Mouse (Mus musculus): Measurements from ENCODE around the gene Lrsam1. TPM values are rescaled to one million over a fixed set of nuclear protein-coding genes. Genes with fewer than 3 reads are reported as not detected.

Gene Lrsam1
- total and polyA plus RNA-seq, 3 experiments, result 5.0 to 12.8 (median 9.5) TPM

DNA sequence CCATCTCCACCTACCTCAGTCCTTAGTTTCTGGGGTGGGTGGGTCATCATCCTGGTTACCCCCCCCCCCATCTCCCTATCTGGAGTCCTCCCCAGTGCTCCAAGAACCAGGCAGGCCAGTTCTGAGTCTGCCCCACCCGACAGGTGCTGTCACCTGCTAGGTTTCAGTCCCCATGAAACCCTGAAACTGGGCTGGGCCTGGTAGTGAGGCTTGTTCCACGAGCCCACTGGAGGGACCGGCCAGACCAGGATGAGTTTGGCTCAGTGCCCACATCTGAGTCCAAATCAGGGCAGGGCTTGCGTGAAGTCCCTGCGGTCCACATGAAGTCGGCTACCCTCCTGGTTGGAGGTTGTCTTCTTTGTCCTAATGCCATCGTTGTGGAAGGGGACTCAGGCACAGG, 62.4 kb downstream of the Lrsam1 start:
- H3K27me3 ChIP-seq (ENCODE audit: insufficient read depth, low read length), result peaks cover 51% of the 10 kb centered on the region
- no peak for ATAC-seq (ENCODE audit: extremely low read depth, insufficient number of reproducible peaks, low FRiP score, poor library complexity, severe bottlenecking)

GRCm38 (mm10) chr2:32896507-32897147, 64.8 kb downstream of the Lrsam1 start:
- H3K9me3 ChIP-seq (replicated peaks), result peaks cover 4% of the 10 kb centered on the region; the same call in 1 of the 2 replicates
- DNase-seq (ENCODE audit: low spot score) (no peak), ATAC-seq (ENCODE audit: extremely low read depth, insufficient number of reproducible peaks, low FRiP score, poor library complexity, severe bottlenecking) (no peak)
- peaks cover 37% of the 10 kb centered on the region for H3K27me3 ChIP-seq (ENCODE audit: insufficient read depth, low read length)
- H3K4me3 ChIP-seq (ENCODE audit: low read depth, low read length), result no peak overlapping the region
- peaks cover 51% of the 10 kb centered on the region for H3K4me1 ChIP-seq (ENCODE audit: insufficient read depth, low read depth, low read length)
- no peaks in the 10 kb centered on the region for H3K36me3 ChIP-seq (replicated peaks)
- TF ChIP-seq TAL1 (conservative IDR thresholded peaks at IDR 0.05; ENCODE audit: low read depth, low read length) (no peak), GATA2 (IDR thresholded peaks at IDR 0.05; ENCODE audit: borderline replicate concordance, low read depth, low read length) (no peak), POLR2AphosphoS5 (IDR thresholded peaks at IDR 0.05; ENCODE audit: insufficient replicate concordance, low read depth, low read length) (no peak), GATA1 (IDR thresholded peaks at IDR 0.05; ENCODE audit: borderline replicate concordance, low read length) (no peak), CTCF (IDR thresholded peaks at IDR 0.05; ENCODE audit: low read depth, low read length) (no peak)

More for the DNA sequence above, 62.4 kb downstream of the Lrsam1 start:
- TF ChIP-seq GATA2 (IDR thresholded peaks at IDR 0.05; ENCODE audit: borderline replicate concordance, low read depth, low read length) (no peak), TAL1 (conservative IDR thresholded peaks at IDR 0.05; ENCODE audit: low read depth, low read length) (no peak), GATA1 (IDR thresholded peaks at IDR 0.05; ENCODE audit: borderline replicate concordance, low read length) (no peak), POLR2AphosphoS5 (IDR thresholded peaks at IDR 0.05; ENCODE audit: insufficient replicate concordance, low read depth, low read length) (no peak), CTCF (IDR thresholded peaks at IDR 0.05; ENCODE audit: low read depth, low read length) (no peak)
- no peaks in the 10 kb centered on the region for H3K36me3 ChIP-seq (replicated peaks)
- no peak for DNase-seq (ENCODE audit: low spot score)
- H3K4me3 ChIP-seq (ENCODE audit: low read depth, low read length), result no peak overlapping the region
- peaks cover 29% of the 10 kb centered on the region for H3K4me1 ChIP-seq (ENCODE audit: insufficient read depth, low read depth, low read length)
- peaks cover 4% of the 10 kb centered on the region; the same call in 1 of the 2 replicates for H3K9me3 ChIP-seq (replicated peaks)

- no peak overlapping the region for H3K4me3 ChIP-seq (ENCODE audit: low read depth, low read length)
- DNase-seq (ENCODE audit: low spot score), result no peak
- ATAC-seq (ENCODE audit: extremely low read depth, insufficient number of reproducible peaks, low FRiP score, poor library complexity, severe bottlenecking), result no peak
- peaks cover 4% of the 10 kb centered on the region; the same call in 1 of the 2 replicates for H3K9me3 ChIP-seq (replicated peaks)
- H3K27me3 ChIP-seq (ENCODE audit: insufficient read depth, low read length), result peaks cover 30% of the 10 kb centered on the region
- peaks cover 59% of the 10 kb centered on the region for H3K4me1 ChIP-seq (ENCODE audit: insufficient read depth, low read depth, low read length)
- H3K36me3 ChIP-seq (replicated peaks), result no peaks in the 10 kb centered on the region
- TF ChIP-seq POLR2AphosphoS5 (IDR thresholded peaks at IDR 0.05; ENCODE audit: insufficient replicate concordance, low read depth, low read length), result no peak
Measured at GRCm38 (mm10) chr2:32895606-32896106, 65.8 kb downstream of the Lrsam1 start.

DNA sequence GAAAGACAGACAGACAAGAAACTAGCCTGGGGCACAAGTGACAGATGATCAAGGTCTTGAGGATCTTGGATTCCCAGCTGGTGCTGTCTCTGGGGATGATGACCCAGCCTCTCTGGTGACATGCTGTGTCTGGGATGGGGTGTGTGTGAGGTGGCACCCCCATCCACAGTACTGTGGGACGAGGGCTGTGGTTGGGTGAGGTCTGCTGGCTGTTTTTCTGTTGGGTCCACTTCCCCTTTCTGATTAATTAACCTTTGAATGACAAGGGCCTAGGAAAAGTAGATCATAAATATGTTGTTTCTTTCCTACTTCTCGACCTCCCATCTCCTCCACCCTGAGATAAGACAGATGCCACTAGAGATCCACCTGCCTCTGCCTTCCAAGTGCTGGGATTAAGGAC, 67.3 kb downstream of the Lrsam1 start:
- peaks cover 20% of the 10 kb centered on the region for H3K27me3 ChIP-seq (ENCODE audit: insufficient read depth, low read length)

GRCm38 (mm10) chr2:32892490-32892889, 68.9 kb downstream of the Lrsam1 start:
- ATAC-seq (ENCODE audit: extremely low read depth, insufficient number of reproducible peaks, low FRiP score, poor library complexity, severe bottlenecking) (peak; percentile 51), DNase-seq (ENCODE audit: low spot score) (no peak)
- no peak overlapping the region; the same call in 1 of the 2 replicates for H3K4me3 ChIP-seq (ENCODE audit: low read depth, low read length)
- peaks cover 4% of the 10 kb centered on the region; the same call in 1 of the 2 replicates for H3K9me3 ChIP-seq (replicated peaks)
- no peaks in the 10 kb centered on the region for H3K36me3 ChIP-seq (replicated peaks)
- H3K4me1 ChIP-seq (ENCODE audit: insufficient read depth, low read depth, low read length), result peaks cover 63% of the 10 kb centered on the region
- TF ChIP-seq TAL1 (conservative IDR thresholded peaks at IDR 0.05; ENCODE audit: low read depth, low read length) (no peak; the same call in 1 of the 2 replicates), GATA1 (IDR thresholded peaks at IDR 0.05; ENCODE audit: borderline replicate concordance, low read length) (no peak), GATA2 (IDR thresholded peaks at IDR 0.05; ENCODE audit: borderline replicate concordance, low read depth, low read length) (no peak), POLR2AphosphoS5 (IDR thresholded peaks at IDR 0.05; ENCODE audit: insufficient replicate concordance, low read depth, low read length) (no peak), CTCF (IDR thresholded peaks at IDR 0.05; ENCODE audit: low read depth, low read length) (no peak)
- peaks cover 23% of the 10 kb centered on the region for H3K27me3 ChIP-seq (ENCODE audit: insufficient read depth, low read length)

More for the DNA sequence above, 67.3 kb downstream of the Lrsam1 start:
- peak; percentile 66 for DNase-seq (ENCODE audit: low spot score)
- H3K9me3 ChIP-seq (replicated peaks), result peaks cover 4% of the 10 kb centered on the region; the same call in 1 of the 2 replicates
- H3K36me3 ChIP-seq (replicated peaks), result no peaks in the 10 kb centered on the region
- H3K4me1 ChIP-seq (ENCODE audit: insufficient read depth, low read depth, low read length), result peaks cover 59% of the 10 kb centered on the region
- peak overlapping the region; percentile 39; the same call in 1 of the 2 replicates for H3K4me3 ChIP-seq (ENCODE audit: low read depth, low read length)
- no peak for TF ChIP-seq GATA2 (IDR thresholded peaks at IDR 0.05; ENCODE audit: borderline replicate concordance, low read depth, low read length)
- no peak for TF ChIP-seq GATA1 (IDR thresholded peaks at IDR 0.05; ENCODE audit: borderline replicate concordance, low read length)
- no peak for TF ChIP-seq TAL1 (conservative IDR thresholded peaks at IDR 0.05; ENCODE audit: low read depth, low read length)
- no peak for TF ChIP-seq POLR2AphosphoS5 (IDR thresholded peaks at IDR 0.05; ENCODE audit: insufficient replicate concordance, low read depth, low read length)
- no peak for TF ChIP-seq CTCF (IDR thresholded peaks at IDR 0.05; ENCODE audit: low read depth, low read length)
- peak; percentile 60; the same call in 1 of the 2 replicates for ATAC-seq (ENCODE audit: extremely low read depth, insufficient number of reproducible peaks, low FRiP score, poor library complexity, severe bottlenecking)

DNA sequence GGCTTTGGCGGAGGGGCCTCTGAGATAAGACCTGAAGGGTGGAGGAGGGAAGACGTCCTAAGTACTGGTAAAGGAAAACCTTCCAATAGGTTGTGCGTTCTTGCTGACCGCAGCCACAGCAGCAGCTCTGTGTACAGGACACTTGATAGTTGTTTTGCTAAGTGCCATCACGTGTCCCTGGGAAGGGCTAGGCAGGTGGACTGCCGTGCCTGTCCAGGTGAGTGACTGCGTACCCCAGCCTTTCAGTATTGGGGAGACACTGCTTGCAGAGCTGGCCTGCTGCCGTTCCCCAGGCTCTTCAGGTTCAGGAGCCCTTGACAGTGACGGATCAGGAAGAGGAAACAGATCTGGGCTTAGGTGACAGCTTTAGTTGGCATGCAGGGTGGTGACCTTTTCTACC, 70.1 kb downstream of the Lrsam1 start:
- ATAC-seq (ENCODE audit: extremely low read depth, insufficient number of reproducible peaks, low FRiP score, poor library complexity, severe bottlenecking) (no peak), DNase-seq (ENCODE audit: low spot score) (no peak)
- H3K27me3 ChIP-seq (ENCODE audit: insufficient read depth, low read length), result peaks cover 24% of the 10 kb centered on the region
- H3K9me3 ChIP-seq (replicated peaks), result peaks cover 4% of the 10 kb centered on the region; the same call in 1 of the 2 replicates
- H3K4me1 ChIP-seq (ENCODE audit: insufficient read depth, low read depth, low read length), result peaks cover 56% of the 10 kb centered on the region
- H3K4me3 ChIP-seq (ENCODE audit: low read depth, low read length), result no peak overlapping the region
- no peaks in the 10 kb centered on the region for H3K36me3 ChIP-seq (replicated peaks)
- no peak for TF ChIP-seq GATA1 (IDR thresholded peaks at IDR 0.05; ENCODE audit: borderline replicate concordance, low read length)
- no peak for TF ChIP-seq POLR2AphosphoS5 (IDR thresholded peaks at IDR 0.05; ENCODE audit: insufficient replicate concordance, low read depth, low read length)
- no peak for TF ChIP-seq GATA2 (IDR thresholded peaks at IDR 0.05; ENCODE audit: borderline replicate concordance, low read depth, low read length)
- TF ChIP-seq TAL1 (conservative IDR thresholded peaks at IDR 0.05; ENCODE audit: low read depth, low read length), result no peak
- no peak for TF ChIP-seq CTCF (IDR thresholded peaks at IDR 0.05; ENCODE audit: low read depth, low read length)
